Mouse (Mus musculus): Measurements from ENCODE around the gene Rnd1.

The Rnd1 gene

GRCm38 (mm10) chr15:98676940-98677728, at the start of gene Rnd1:
TSS of gene Rnd1 (minus strand) at chr15:98677461.
- DNase-seq (ENCODE audit: low spot score in 2 of 2) = peak; percentile 60 to 64

GRCm38 (mm10) chr15:98726746-98727145, 49.5 kb upstream of the Rnd1 start:
- no peak for DNase-seq (ENCODE audit: low spot score in 2 of 2)

GRCm38 (mm10) chr15:98726079-98726478, 48.8 kb upstream of the Rnd1 start:
- DNase-seq (ENCODE audit: low spot score in 2 of 2) = no peak

- DNase-seq (ENCODE audit: low spot score in 2 of 2) = no peak
Observed at GRCm38 (mm10) chr15:98724441-98724840, 47.2 kb upstream of the Rnd1 start.

- DNase-seq (ENCODE audit: low spot score in 2 of 2) = peak in 1 of 2 experiments; percentile 14
Observed at GRCm38 (mm10) chr15:98722854-98723253, 45.6 kb upstream of the Rnd1 start.

- no peak for DNase-seq (ENCODE audit: low spot score in 2 of 2)
Observed at GRCm38 (mm10) chr15:98722191-98722590, 44.9 kb upstream of the Rnd1 start.

- no peak for DNase-seq (ENCODE audit: low spot score in 2 of 2)
Observed at GRCm38 (mm10) chr15:98717301-98717700, 40.0 kb upstream of the Rnd1 start.

- no peak for DNase-seq (ENCODE audit: low spot score in 2 of 2)
Observed at GRCm38 (mm10) chr15:98714230-98714652, 37.0 kb upstream of the Rnd1 start.

GRCm38 (mm10) chr15:98710442-98710841, 33.2 kb upstream of the Rnd1 start:
- peak; percentile 54 to 88 for DNase-seq (ENCODE audit: low spot score in 2 of 2)

GRCm38 (mm10) chr15:98707766-98708372, 30.6 kb upstream of the Rnd1 start, which contains the start of gene Ccdc65:
TSS of gene Ccdc65 (plus strand) at chr15:98708207.
- peak; percentile 47 to 70 for DNase-seq (ENCODE audit: low spot score in 2 of 2)

GRCm38 (mm10) chr15:98704312-98704711, 27.1 kb upstream of the Rnd1 start:
- no peak for DNase-seq (ENCODE audit: low spot score in 2 of 2)

GRCm38 (mm10) chr15:98699190-98700105, 22.2 kb upstream of the Rnd1 start:
- DNase-seq (ENCODE audit: low spot score in 2 of 2) = peak; percentile 63 to 93

- DNase-seq (ENCODE audit: low spot score in 2 of 2) = no peak
Observed at GRCm38 (mm10) chr15:98696216-98696615, 19.0 kb upstream of the Rnd1 start.

GRCm38 (mm10) chr15:98695726-98696125, 18.5 kb upstream of the Rnd1 start:
- DNase-seq (ENCODE audit: low spot score in 2 of 2) = no peak

- DNase-seq (ENCODE audit: low spot score in 2 of 2) = no peak
Observed at GRCm38 (mm10) chr15:98692171-98692715, 15.0 kb upstream of the Rnd1 start.

- no peak for DNase-seq (ENCODE audit: low spot score in 2 of 2)
Observed at GRCm38 (mm10) chr15:98691486-98692147, 14.4 kb upstream of the Rnd1 start.

- DNase-seq (ENCODE audit: low spot score in 2 of 2) = no peak
Observed at GRCm38 (mm10) chr15:98689682-98690081, 12.4 kb upstream of the Rnd1 start.

- no peak for DNase-seq (ENCODE audit: low spot score in 2 of 2)
Observed at GRCm38 (mm10) chr15:98685926-98686325, 8.7 kb upstream of the Rnd1 start.

- DNase-seq (ENCODE audit: low spot score in 2 of 2) = no peak
Observed at GRCm38 (mm10) chr15:98683746-98684145, 6.5 kb upstream of the Rnd1 start.

GRCm38 (mm10) chr15:98683177-98683576, 5.9 kb upstream of the Rnd1 start:
- no peak for DNase-seq (ENCODE audit: low spot score in 2 of 2)

- no peak for DNase-seq (ENCODE audit: low spot score in 2 of 2)
Observed at GRCm38 (mm10) chr15:98681633-98682032, 4.4 kb upstream of the Rnd1 start.

All from thymus, postnatal 10 days (tissue).